Mouse (Mus musculus): Measurements from ENCODE around the gene Dapk3.
"Not testable (repeated sequence)": the region's sequence is repeated elsewhere in the genome, so short reads cannot be mapped to it uniquely, and the experiment has no call there.

Gene Dapk3

DNA sequence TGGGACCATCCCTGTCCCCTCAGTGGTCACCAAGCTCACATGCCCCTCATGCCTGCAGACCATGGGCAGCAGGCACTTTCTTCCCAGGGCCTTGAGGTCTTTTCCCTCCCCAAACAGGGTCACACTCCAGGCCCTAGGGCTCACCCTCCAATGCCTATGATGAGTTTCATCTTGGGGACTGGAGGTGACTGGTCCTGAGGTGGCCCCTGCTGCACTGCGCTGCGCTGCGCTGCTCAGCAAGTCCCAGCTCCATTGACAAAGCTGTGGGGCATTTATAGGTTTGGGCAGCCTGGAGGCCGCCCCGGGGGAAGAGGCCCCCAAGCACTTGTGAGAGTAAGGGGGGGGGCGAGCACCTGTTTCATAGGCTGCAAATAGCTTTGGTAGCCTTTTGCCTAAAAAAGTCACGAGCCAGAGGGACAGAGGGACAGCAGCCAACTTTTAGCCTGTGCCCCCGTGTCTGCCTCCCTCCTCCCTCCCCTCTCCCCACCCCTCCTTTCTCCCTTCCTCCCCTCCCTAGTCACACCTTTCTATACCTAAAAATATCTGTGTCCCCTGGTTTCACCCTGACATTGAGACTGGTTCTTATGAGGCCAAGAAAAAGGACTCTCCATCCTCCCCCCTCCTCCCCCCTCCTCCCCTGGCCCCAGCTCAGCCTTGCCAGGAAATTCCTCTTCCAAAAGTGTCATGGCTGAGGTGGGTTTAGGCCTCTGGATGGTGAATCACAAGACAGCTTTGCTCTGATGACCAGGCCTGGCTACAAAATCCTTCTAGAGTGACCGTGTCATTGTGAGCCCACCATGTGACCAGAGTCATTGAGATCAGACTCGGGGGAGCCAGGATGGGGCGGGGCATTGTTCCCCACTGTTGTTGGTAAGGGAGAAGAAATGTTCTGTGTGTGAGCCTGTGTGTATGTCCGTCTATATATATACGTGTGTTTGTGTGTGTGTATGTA is 19.3 kb downstream of the Dapk3 start, which contains the start of gene Nmrk2:
TSS of gene Nmrk2 (minus strand) at position 245 of the 952 bp plus-strand sequence.
- no peak for DNase-seq (ENCODE audit: low read depth)

- DNase-seq (ENCODE audit: low read depth) = peak; percentile 75
Measured at GRCm38 (mm10) chr10:81202978-81203720, 20.3 kb downstream of the Dapk3 start.

- no peak for DNase-seq (ENCODE audit: low read depth)
Measured at GRCm38 (mm10) chr10:81204137-81204536, 21.3 kb downstream of the Dapk3 start.

DNA sequence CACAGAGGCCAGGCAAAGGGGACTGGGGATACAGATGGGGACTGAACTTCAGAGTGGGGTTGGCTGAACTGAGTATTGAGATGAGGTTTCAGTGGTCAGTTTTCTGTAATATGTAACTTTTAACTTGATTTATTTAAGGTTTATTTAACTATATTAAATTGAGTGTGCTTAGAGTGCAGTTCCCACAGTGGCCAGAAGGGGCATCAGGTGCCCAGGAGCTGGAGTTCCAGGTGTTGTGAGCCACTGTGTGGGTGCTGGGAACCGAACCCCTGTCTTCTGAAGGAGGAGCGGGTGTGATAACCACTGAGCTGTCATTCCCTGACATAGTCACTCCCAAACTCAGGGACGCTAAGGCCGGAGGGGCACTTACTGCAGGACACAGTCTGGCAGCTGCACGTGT is 27.3 kb downstream of the Dapk3 start:
- no peak for DNase-seq (ENCODE audit: low read depth)

DNA sequence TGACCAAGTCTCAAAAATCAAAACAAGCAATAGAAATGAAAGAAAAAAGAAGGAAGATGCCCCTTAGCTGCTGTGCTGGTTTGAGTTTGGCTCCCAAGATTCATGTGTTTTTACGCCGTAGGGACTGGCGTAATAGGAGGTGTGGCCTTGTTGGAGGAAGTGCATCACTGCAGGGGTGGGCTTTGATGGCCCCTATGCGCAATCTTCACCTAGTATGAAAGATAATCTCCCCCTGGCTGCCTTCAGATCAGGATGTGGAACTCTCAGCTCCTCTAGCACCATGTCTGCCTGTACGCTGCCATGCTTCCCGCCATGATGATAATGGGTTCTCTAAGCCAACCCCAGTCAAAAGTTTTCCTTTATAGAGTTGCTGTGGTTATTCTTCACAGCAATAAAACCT is 33.5 kb downstream of the Dapk3 start:
- DNase-seq (ENCODE audit: low read depth) = no peak

DNA sequence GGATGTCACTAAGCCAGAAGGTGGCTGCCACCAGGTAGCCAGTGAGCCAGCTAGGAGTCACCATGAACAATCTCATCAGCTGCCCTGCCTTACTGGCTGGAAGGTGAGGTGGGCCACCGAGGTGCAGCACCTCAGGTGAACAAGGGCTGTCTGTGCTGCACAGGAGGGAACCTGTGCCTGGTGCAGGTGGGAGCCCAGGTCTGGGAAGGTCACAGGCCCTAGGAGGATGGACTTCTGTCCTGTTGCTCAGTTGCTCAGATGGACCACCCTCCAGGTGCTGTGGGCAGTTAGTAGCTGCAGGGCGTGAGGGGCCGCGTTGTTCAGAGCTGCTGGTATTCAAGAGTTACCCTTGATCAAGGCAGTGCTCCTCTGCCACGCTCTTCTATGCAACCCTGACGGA is 34.0 kb downstream of the Dapk3 start:
- no peak for DNase-seq (ENCODE audit: low read depth)

DNA sequence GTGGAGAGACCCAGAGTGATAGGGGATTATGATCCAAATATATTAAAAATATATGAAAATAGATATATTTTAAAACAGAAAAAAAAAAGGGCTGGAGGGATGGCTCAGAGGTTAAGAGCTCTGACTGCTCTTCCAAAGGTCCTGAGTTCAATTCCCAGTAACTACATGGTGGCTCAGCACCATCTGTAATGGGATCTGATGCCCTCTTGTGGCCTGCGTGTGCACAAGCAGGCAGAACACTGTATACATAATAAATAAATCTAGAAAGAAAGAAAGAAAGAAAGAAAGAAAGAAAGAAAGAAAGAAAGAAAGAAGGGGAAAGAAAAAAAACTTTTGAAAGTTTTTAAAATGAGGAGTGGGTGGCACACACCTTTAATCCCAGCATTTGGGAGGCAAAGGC is 34.5 kb downstream of the Dapk3 start:
- peak; percentile 34 for DNase-seq (ENCODE audit: low read depth)

GRCm38 (mm10) chr10:81217964-81218363 is 35.2 kb downstream of the Dapk3 start:
- DNase-seq (ENCODE audit: low read depth) = peak; percentile 70

- no peak for DNase-seq (ENCODE audit: low read depth)
Measured at GRCm38 (mm10) chr10:81221402-81222015, 38.7 kb downstream of the Dapk3 start.

DNA sequence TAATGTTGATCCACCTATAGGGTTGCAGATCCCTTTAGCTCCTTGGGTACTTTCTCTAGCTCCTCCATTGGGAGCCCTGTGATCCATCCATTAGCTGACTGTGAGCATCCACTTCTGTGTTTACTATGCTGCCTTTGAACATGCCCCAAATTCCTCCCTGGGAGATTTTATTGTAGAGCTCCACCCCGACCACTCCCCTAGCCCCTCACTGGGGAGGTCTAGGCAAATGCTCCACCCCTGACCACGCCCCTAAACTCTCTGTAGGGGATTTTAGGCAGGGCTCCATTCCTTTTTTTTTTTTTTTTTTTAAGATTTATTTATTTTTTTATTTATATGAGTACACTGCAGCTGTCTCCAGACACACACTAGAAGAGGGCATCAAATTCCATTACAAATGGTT is 40.9 kb downstream of the Dapk3 start:
- not testable (repeated sequence) for DNase-seq (ENCODE audit: low read depth)

GRCm38 (mm10) chr10:81229735-81230437 is 47.1 kb downstream of the Dapk3 start:
- DNase-seq (ENCODE audit: low read depth) = no peak

- no peak for DNase-seq (ENCODE audit: low read depth)
Measured at GRCm38 (mm10) chr10:81230438-81231332, 47.9 kb downstream of the Dapk3 start, which contains the start of gene Atcay. Gene Atcay, minus strand, starts transcription at chr10:81230833.

GRCm38 (mm10) chr10:81231436-81231835 is 48.6 kb downstream of the Dapk3 start:
- no peak for DNase-seq (ENCODE audit: low read depth)

- peak; percentile 86 for DNase-seq (ENCODE audit: low read depth)
Measured at GRCm38 (mm10) chr10:81232580-81233225, 49.9 kb downstream of the Dapk3 start, which contains the start of gene Zfr2. Gene Zfr2, plus strand, starts transcription at chr10:81233155.

GRCm38 (mm10) chr10:81233226-81233585 is 50.4 kb downstream of the Dapk3 start:
- DNase-seq (ENCODE audit: low read depth) = no peak

GRCm38 (mm10) chr10:81234206-81234605 is 51.4 kb downstream of the Dapk3 start:
- no peak for DNase-seq (ENCODE audit: low read depth)

DNA sequence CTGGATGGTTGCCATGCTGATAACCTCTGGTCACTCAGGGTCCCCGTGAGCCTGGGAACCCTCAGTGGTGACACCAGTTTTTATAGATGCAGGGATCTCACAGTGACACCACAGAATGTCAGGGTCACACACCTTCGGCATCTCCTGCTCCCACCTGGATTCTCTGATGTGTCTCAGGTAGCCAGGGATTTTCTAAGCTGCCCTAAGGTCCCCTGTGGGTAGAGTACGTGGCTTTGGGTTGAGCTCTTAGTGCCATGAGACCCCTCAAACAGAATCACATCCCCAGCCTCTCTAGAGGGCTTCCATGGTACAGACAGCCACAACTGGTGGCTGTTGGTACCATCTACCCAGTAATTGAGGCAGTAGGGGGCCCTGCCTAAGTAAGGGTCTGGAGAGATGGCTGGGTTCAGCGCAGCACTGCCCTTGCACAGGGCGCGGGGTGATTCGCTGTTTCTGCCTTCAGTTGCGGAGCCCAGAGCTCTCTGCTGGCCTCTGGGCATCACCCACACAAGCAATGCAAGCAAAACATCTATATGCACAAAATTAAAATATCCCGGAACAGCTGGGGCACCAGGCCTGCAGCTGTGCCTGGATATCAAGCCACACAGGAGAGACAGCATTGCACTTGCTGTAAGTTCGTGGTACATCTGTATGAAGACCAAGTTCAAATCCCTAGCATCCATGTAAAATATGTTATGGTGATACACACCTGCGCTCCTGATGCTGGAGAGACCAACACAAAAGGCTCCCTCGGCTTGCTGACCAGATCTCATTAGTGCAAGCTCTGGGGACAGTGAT is 53.9 kb downstream of the Dapk3 start:
- DNase-seq (ENCODE audit: low read depth) = no peak

- no peak for DNase-seq (ENCODE audit: low read depth)
Measured at GRCm38 (mm10) chr10:81238618-81239017, 55.8 kb downstream of the Dapk3 start.

DNA sequence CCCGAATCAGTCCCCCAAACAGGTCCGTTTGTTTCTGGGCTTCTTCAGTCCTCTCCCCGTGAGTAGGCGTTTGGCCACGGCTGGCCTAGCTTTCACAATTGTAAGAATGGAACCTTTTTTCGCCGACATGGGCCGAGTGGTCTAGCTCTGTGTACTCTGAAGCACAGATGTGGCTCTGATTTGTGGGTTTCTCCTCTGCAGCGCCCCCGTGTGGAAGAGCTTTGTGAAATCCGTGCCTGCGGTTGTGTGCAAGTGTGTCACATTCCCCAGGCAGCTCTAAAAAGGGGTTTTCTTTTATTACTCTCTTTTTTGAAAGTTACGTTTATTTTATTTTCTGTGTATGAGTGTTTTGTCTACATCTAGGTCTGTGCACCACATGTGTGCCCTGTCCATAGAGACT is 58.1 kb downstream of the Dapk3 start:
- DNase-seq (ENCODE audit: low read depth) = peak; percentile 56
